Mouse (Mus musculus): ENCODE measurements around the gene Catsper2. TPM values are rescaled to one million over a fixed set of nuclear protein-coding genes. Genes with fewer than 3 reads are reported as not detected.
"Not testable (repeated sequence)": the region's sequence is repeated elsewhere in the genome, so short reads cannot be mapped to it uniquely, and the experiment has no call there.

Gene Catsper2
- polyA plus RNA-seq, 1 experiment = 0.97 TPM

GRCm38 (mm10) chr2:121415103-121415502 lies 1.5 kb upstream of the Catsper2 start:
- peaks cover 3% of the 10 kb centered on the region; the same call in 1 of the 2 replicates for H3K36me3 ChIP-seq (ENCODE audit: control insufficient read depth, insufficient read depth, low read length)
- no peak overlapping the region for H3K27ac ChIP-seq (ENCODE audit: insufficient read depth, low read length)
- no peaks in the 10 kb centered on the region for H3K27me3 ChIP-seq (ENCODE audit: control insufficient read depth, insufficient read depth, low read length)
- H3K4me1 ChIP-seq (ENCODE audit: control insufficient read depth, insufficient read depth, insufficient read length) = no peaks in the 10 kb centered on the region; the same call in 1 of the 2 replicates
- 30% methylated on average over 3 of the region's 3 CpGs for WGBS
- no peak overlapping the region for H3K4me3 ChIP-seq (ENCODE audit: extremely low read depth, insufficient read depth, insufficient read length)
- DNase-seq (ENCODE audit: low read depth in 1 of 2, low spot score in 2 of 2) = no peak
- TF ChIP-seq CTCF (IDR thresholded peaks at IDR 0.05; ENCODE audit: extremely low read depth, insufficient read depth, insufficient read length, insufficient replicate concordance) (no peak), POLR2A (IDR thresholded peaks at IDR 0.05; ENCODE audit: low read depth, low read length) (no peak)

GRCm38 (mm10) chr2:121414139-121414685 lies 620 bp upstream of the Catsper2 start:
- WGBS = under 1% methylated on average over 32 of the region's 32 CpGs
- Histone ChIP-seq H3K27ac (ENCODE audit: insufficient read depth, low read length) (peak overlapping the region; percentile 96), H3K4me1 (ENCODE audit: control insufficient read depth, insufficient read depth, insufficient read length) (no peaks in the 10 kb centered on the region; the same call in 1 of the 2 replicates), H3K4me3 (ENCODE audit: extremely low read depth, insufficient read depth, insufficient read length) (peak overlapping the region; percentile 100), H3K36me3 (ENCODE audit: control insufficient read depth, insufficient read depth, low read length) (peaks cover 3% of the 10 kb centered on the region; the same call in 1 of the 2 replicates), H3K27me3 (ENCODE audit: control insufficient read depth, insufficient read depth, low read length) (no peaks in the 10 kb centered on the region)
- TF ChIP-seq POLR2A (IDR thresholded peaks at IDR 0.05; ENCODE audit: low read depth, low read length) (no peak), CTCF (IDR thresholded peaks at IDR 0.05; ENCODE audit: extremely low read depth, insufficient read depth, insufficient read length, insufficient replicate concordance) (no peak)
- peak; percentile 7 to 38 for DNase-seq (ENCODE audit: low read depth in 1 of 2, low spot score in 2 of 2)

GRCm38 (mm10) chr2:121412843-121413386 lies 677 bp downstream of the Catsper2 start:
- no peaks in the 10 kb centered on the region for H3K27me3 ChIP-seq (ENCODE audit: control insufficient read depth, insufficient read depth, low read length)
- peaks cover 3% of the 10 kb centered on the region; the same call in 1 of the 2 replicates for H3K36me3 ChIP-seq (ENCODE audit: control insufficient read depth, insufficient read depth, low read length)
- TF ChIP-seq POLR2A (IDR thresholded peaks at IDR 0.05; ENCODE audit: low read depth, low read length) (no peak), CTCF (IDR thresholded peaks at IDR 0.05; ENCODE audit: extremely low read depth, insufficient read depth, insufficient read length, insufficient replicate concordance) (no peak)
- no peaks in the 10 kb centered on the region; the same call in 1 of the 2 replicates for H3K4me1 ChIP-seq (ENCODE audit: control insufficient read depth, insufficient read depth, insufficient read length)
- peak overlapping the region; percentile 91 for H3K27ac ChIP-seq (ENCODE audit: insufficient read depth, low read length)
- peak; percentile 5 to 15 for DNase-seq (ENCODE audit: low read depth in 1 of 2, low spot score in 2 of 2)
- 5% methylated on average over 4 of the region's 4 CpGs for WGBS
- H3K4me3 ChIP-seq (ENCODE audit: extremely low read depth, insufficient read depth, insufficient read length) = peak overlapping the region; percentile 100

- Histone ChIP-seq H3K4me1 (ENCODE audit: control insufficient read depth, insufficient read depth, insufficient read length) (no peaks in the 10 kb centered on the region), H3K4me3 (ENCODE audit: extremely low read depth, insufficient read depth, insufficient read length) (no peak overlapping the region), H3K27me3 (ENCODE audit: control insufficient read depth, insufficient read depth, low read length) (no peaks in the 10 kb centered on the region), H3K36me3 (ENCODE audit: control insufficient read depth, insufficient read depth, low read length) (no peaks in the 10 kb centered on the region), H3K27ac (ENCODE audit: insufficient read depth, low read length) (no peak overlapping the region)
- WGBS = 44% methylated on average over 4 of the region's 4 CpGs
- TF ChIP-seq POLR2A (IDR thresholded peaks at IDR 0.05; ENCODE audit: low read depth, low read length) (no peak), CTCF (IDR thresholded peaks at IDR 0.05; ENCODE audit: extremely low read depth, insufficient read depth, insufficient read length, insufficient replicate concordance) (0 out of 2 replicates have a peak, but pooled peaks have one; percentile 11)
- DNase-seq (ENCODE audit: low read depth in 1 of 2, low spot score in 2 of 2) = peak; percentile 41 to 45
Observed at GRCm38 (mm10) chr2:121408160-121408559, 5.4 kb downstream of the Catsper2 start.

- Histone ChIP-seq H3K27ac (ENCODE audit: insufficient read depth, low read length) (no peak overlapping the region), H3K27me3 (ENCODE audit: control insufficient read depth, insufficient read depth, low read length) (no peaks in the 10 kb centered on the region), H3K4me3 (ENCODE audit: extremely low read depth, insufficient read depth, insufficient read length) (no peak overlapping the region), H3K36me3 (ENCODE audit: control insufficient read depth, insufficient read depth, low read length) (no peaks in the 10 kb centered on the region), H3K4me1 (ENCODE audit: control insufficient read depth, insufficient read depth, insufficient read length) (no peaks in the 10 kb centered on the region)
- no peak for DNase-seq (ENCODE audit: low read depth in 1 of 2, low spot score in 2 of 2)
- TF ChIP-seq CTCF (IDR thresholded peaks at IDR 0.05; ENCODE audit: extremely low read depth, insufficient read depth, insufficient read length, insufficient replicate concordance) (no peak), POLR2A (IDR thresholded peaks at IDR 0.05; ENCODE audit: low read depth, low read length) (no peak)
Observed at GRCm38 (mm10) chr2:121403296-121403695, 10.3 kb downstream of the Catsper2 start.

- Histone ChIP-seq H3K27ac (ENCODE audit: insufficient read depth, low read length) (no peak overlapping the region), H3K36me3 (ENCODE audit: control insufficient read depth, insufficient read depth, low read length) (no peaks in the 10 kb centered on the region), H3K27me3 (ENCODE audit: control insufficient read depth, insufficient read depth, low read length) (no peaks in the 10 kb centered on the region), H3K4me3 (ENCODE audit: extremely low read depth, insufficient read depth, insufficient read length) (no peak overlapping the region), H3K4me1 (ENCODE audit: control insufficient read depth, insufficient read depth, insufficient read length) (no peaks in the 10 kb centered on the region)
- DNase-seq (ENCODE audit: low read depth in 1 of 2, low spot score in 2 of 2) = peak; percentile 50 to 75
- TF ChIP-seq POLR2A (IDR thresholded peaks at IDR 0.05; ENCODE audit: low read depth, low read length) = no peak
- TF ChIP-seq CTCF (IDR thresholded peaks at IDR 0.05; ENCODE audit: extremely low read depth, insufficient read depth, insufficient read length, insufficient replicate concordance) = peak; percentile 47; the same call in 1 of the 2 replicates
- WGBS = 29% methylated on average over 8 of the region's 8 CpGs
Observed at GRCm38 (mm10) chr2:121396624-121397023, 17.0 kb downstream of the Catsper2 start.

- not testable (repeated sequence) for H3K27me3 ChIP-seq (ENCODE audit: control insufficient read depth, insufficient read depth, low read length); H3K4me1 ChIP-seq (ENCODE audit: control insufficient read depth, insufficient read depth, insufficient read length); DNase-seq (ENCODE audit: low read depth in 1 of 2, low spot score in 2 of 2); H3K27ac ChIP-seq (ENCODE audit: insufficient read depth, low read length); H3K4me3 ChIP-seq (ENCODE audit: extremely low read depth, insufficient read depth, insufficient read length); H3K36me3 ChIP-seq (ENCODE audit: control insufficient read depth, insufficient read depth, low read length)
- 97% methylated on average over 17 of the region's 17 CpGs for WGBS
Observed at GRCm38 (mm10) chr2:121386961-121387575, 26.5 kb downstream of the Catsper2 start, which contains the start of gene Strc. Strc (minus strand) TSS chr2:121387168.
